7 mouse cellular contexts compared by ENCODE assay signal in the genomic region with DNA sequence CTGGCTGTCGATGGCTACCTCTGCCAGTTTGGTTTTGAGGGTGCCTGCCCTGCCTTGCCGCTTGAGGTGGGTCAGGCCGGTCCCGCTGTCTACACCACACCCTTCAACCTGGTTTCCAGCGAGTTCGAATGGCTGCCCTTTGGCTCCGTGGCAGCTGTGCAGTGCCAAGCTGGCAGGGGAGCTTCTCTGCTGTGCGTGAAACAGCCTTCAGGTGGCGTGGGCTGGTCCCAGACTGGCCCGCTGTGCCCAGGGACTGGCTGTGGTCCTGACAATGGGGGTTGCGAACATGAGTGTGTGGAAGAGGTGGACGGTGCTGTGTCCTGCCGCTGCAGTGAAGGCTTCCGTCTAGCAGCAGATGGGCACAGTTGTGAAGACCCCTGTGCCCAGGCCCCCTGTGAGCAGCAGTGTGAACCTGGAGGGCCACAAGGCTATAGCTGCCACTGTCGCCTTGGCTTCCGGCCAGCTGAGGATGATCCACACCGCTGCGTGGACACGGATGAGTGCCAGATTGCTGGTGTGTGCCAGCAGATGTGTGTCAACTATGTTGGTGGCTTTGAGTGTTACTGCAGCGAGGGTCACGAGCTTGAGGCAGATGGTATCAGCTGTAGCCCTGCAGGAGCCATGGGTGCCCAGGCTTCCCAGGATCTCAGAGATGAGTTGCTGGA. TPM values are rescaled to one million over a fixed set of nuclear protein-coding genes. Genes with fewer than 3 reads are reported as not detected.
DNase-seq lines count a peak whose midpoint lies in the region; ATAC-seq and TF ChIP-seq lines count a peak whose summit lies in the region.

No protein-coding gene starts in this region.

- 35% methylated on average over 21 of the region's 21 CpGs for WGBS in lung, adult 2 months
- 25% methylated on average over 21 of the region's 21 CpGs for WGBS in embryonic facial prominence, embryonic 15.5 days
- WGBS in intestine, embryonic 14.5 days, result 30% methylated on average over 21 of the region's 21 CpGs
- 35% methylated on average over 21 of the region's 21 CpGs for WGBS in neural tube, embryonic 12.5 days

- H3K4me2 ChIP-seq in embryonic facial prominence, embryonic 15.5 days (replicated peaks), result peak overlapping the region; percentile 82
- peak overlapping the region; percentile 77 for H3K4me2 ChIP-seq in intestine, embryonic 14.5 days (ENCODE audit: low read length)
- H3K4me2 ChIP-seq in neural tube, embryonic 12.5 days (replicated peaks), result peak overlapping the region; percentile 86

- DNase-seq in lung, adult 2 months, result no peak
- DNase-seq in lung, postnatal 4 days, result no peak
- no peak for DNase-seq in intestine, embryonic 14.5 days (ENCODE audit: low spot score)
- DNase-seq in layer of hippocampus, adult 11-12 months (ENCODE audit: low spot score), result no peak
- no peak for DNase-seq in spleen, postnatal 36 days (ENCODE audit: low spot score in 2 of 2)

- no peaks in the 10 kb centered on the region for H3K9me3 ChIP-seq in embryonic facial prominence, embryonic 15.5 days (replicated peaks)
- no peaks in the 10 kb centered on the region for H3K9me3 ChIP-seq in intestine, embryonic 14.5 days (ENCODE audit: control insufficient read depth, low read length)
- H3K9me3 ChIP-seq in neural tube, embryonic 12.5 days, result no peaks in the 10 kb centered on the region

- peak overlapping the region; percentile 88 for H3K9ac ChIP-seq in embryonic facial prominence, embryonic 15.5 days
- H3K9ac ChIP-seq in intestine, embryonic 14.5 days (ENCODE audit: low read length), result peak overlapping the region; percentile 58
- peak overlapping the region; percentile 77 for H3K9ac ChIP-seq in neural tube, embryonic 12.5 days

- H3K27ac ChIP-seq in embryonic facial prominence, embryonic 15.5 days (replicated peaks), result peak overlapping the region; percentile 92
- H3K27ac ChIP-seq in intestine, embryonic 14.5 days (ENCODE audit: low read depth), result peak overlapping the region; percentile 92; the same call in 1 of the 2 replicates
- H3K27ac ChIP-seq in neural tube, embryonic 12.5 days, result no peak overlapping the region

- TF ChIP-seq CTCF in lung, adult 2 months (IDR thresholded peaks at IDR 0.05; ENCODE audit: insufficient read depth, low read length), result no peak

- peak overlapping the region; percentile 10 for H3K4me3 ChIP-seq in lung, adult 2 months (replicated peaks; ENCODE audit: extremely low read depth, low read depth, low read length)
- H3K4me3 ChIP-seq in embryonic facial prominence, embryonic 15.5 days (replicated peaks), result peak overlapping the region; percentile 70
- peak overlapping the region; percentile 52 for H3K4me3 ChIP-seq in intestine, embryonic 14.5 days (ENCODE audit: low read depth, low read length)
- peak overlapping the region; percentile 45 for H3K4me3 ChIP-seq in neural tube, embryonic 12.5 days

- peaks cover 14% of the 10 kb centered on the region for H3K4me1 ChIP-seq in lung, adult 2 months (ENCODE audit: control insufficient read depth, insufficient read depth, low read length)
- peaks cover 75% of the 10 kb centered on the region for H3K4me1 ChIP-seq in embryonic facial prominence, embryonic 15.5 days
- peaks cover 44% of the 10 kb centered on the region for H3K4me1 ChIP-seq in intestine, embryonic 14.5 days (replicated peaks; ENCODE audit: control insufficient read depth, insufficient read depth, low read length)
- peaks cover 57% of the 10 kb centered on the region for H3K4me1 ChIP-seq in neural tube, embryonic 12.5 days

- peaks cover 6% of the 10 kb centered on the region for H3K27me3 ChIP-seq in embryonic facial prominence, embryonic 15.5 days
- no peaks in the 10 kb centered on the region; the same call in 1 of the 2 replicates for H3K27me3 ChIP-seq in intestine, embryonic 14.5 days (replicated peaks; ENCODE audit: control insufficient read depth, insufficient read depth, low read length)
- H3K27me3 ChIP-seq in neural tube, embryonic 12.5 days (replicated peaks), result peaks cover 49% of the 10 kb centered on the region

- TF ChIP-seq POLR2A in lung, adult 2 months (IDR thresholded peaks at IDR 0.05; ENCODE audit: borderline replicate concordance, extremely low read depth, low read depth, low read length), result no peak

- no peak for ATAC-seq in embryonic facial prominence, embryonic 15.5 days (ENCODE audit: insufficient number of reproducible peaks, low FRiP score, low TSS enrichment, low read depth)
- no peak for ATAC-seq in intestine, embryonic 14.5 days (replicated peaks; ENCODE audit: low FRiP score, low TSS enrichment, low read depth)
- no peak for ATAC-seq in neural tube, embryonic 12.5 days (ENCODE audit: low FRiP score, low read depth)

- no peaks in the 10 kb centered on the region for H3K36me3 ChIP-seq in embryonic facial prominence, embryonic 15.5 days
- H3K36me3 ChIP-seq in intestine, embryonic 14.5 days (ENCODE audit: control insufficient read depth, insufficient read depth, low read length), result no peaks in the 10 kb centered on the region
- no peaks in the 10 kb centered on the region for H3K36me3 ChIP-seq in neural tube, embryonic 12.5 days

RNA-seq across cellular contexts. Expression of gene Cd248, which starts 0.8 kb away (rescaled TPM):
- polyA plus RNA-seq in lung, adult 2 months (2012; rRNA removed), result 20.9 and 22.6 TPM in 2 replicates
- 131 and 158 TPM in 2 replicates for polyA plus RNA-seq in embryonic facial prominence, embryonic 15.5 days (2015; fragmentation: Nextera tagmentation; extraction: Ambion mirVana)
- 69.8 and 70.2 TPM in 2 replicates for polyA plus RNA-seq in intestine, embryonic 14.5 days (2014; fragmentation: Nextera tagmentation; extraction: Ambion mirVana)
- polyA plus RNA-seq in neural tube, embryonic 12.5 days (2016; fragmentation: Nextera tagmentation; extraction: Ambion mirVana), result 22.9 and 26.3 TPM in 2 replicates

RNA-seq across cellular contexts. Expression of gene Tmem151a, which starts 16.6 kb away (rescaled TPM):
- polyA plus RNA-seq in lung, adult 2 months (2012; rRNA removed), result 10.7 and 11.8 TPM in 2 replicates
- 2.3 and 3.0 TPM in 2 replicates for polyA plus RNA-seq in embryonic facial prominence, embryonic 15.5 days (2015; fragmentation: Nextera tagmentation; extraction: Ambion mirVana)
- polyA plus RNA-seq in intestine, embryonic 14.5 days (2014; fragmentation: Nextera tagmentation; extraction: Ambion mirVana), result 7.1 and 8.2 TPM in 2 replicates
- 2.5 and 2.8 TPM in 2 replicates for polyA plus RNA-seq in neural tube, embryonic 12.5 days (2016; fragmentation: Nextera tagmentation; extraction: Ambion mirVana)

RNA-seq across cellular contexts. Expression of gene Rin1, which starts 18.4 kb away (rescaled TPM):
- 10.2 and 10.4 TPM in 2 replicates for polyA plus RNA-seq in lung, adult 2 months (2012; rRNA removed)
- polyA plus RNA-seq in embryonic facial prominence, embryonic 15.5 days (2015; fragmentation: Nextera tagmentation; extraction: Ambion mirVana), result 2.6 and 4.4 TPM in 2 replicates
- polyA plus RNA-seq in intestine, embryonic 14.5 days (2014; fragmentation: Nextera tagmentation; extraction: Ambion mirVana), result 2.6 and 3.8 TPM in 2 replicates
- polyA plus RNA-seq in neural tube, embryonic 12.5 days (2016; fragmentation: Nextera tagmentation; extraction: Ambion mirVana), result 2.0 and 2.5 TPM in 2 replicates

RNA-seq across cellular contexts. Expression of gene Yif1a, which starts 19.6 kb away (rescaled TPM):
- polyA plus RNA-seq in lung, adult 2 months (2012; rRNA removed), result 154 and 165 TPM in 2 replicates
- 111 and 119 TPM in 2 replicates for polyA plus RNA-seq in embryonic facial prominence, embryonic 15.5 days (2015; fragmentation: Nextera tagmentation; extraction: Ambion mirVana)
- 111 and 114 TPM in 2 replicates for polyA plus RNA-seq in intestine, embryonic 14.5 days (2014; fragmentation: Nextera tagmentation; extraction: Ambion mirVana)
- 66.3 and 69.1 TPM in 2 replicates for polyA plus RNA-seq in neural tube, embryonic 12.5 days (2016; fragmentation: Nextera tagmentation; extraction: Ambion mirVana)

RNA-seq across cellular contexts. Expression of gene Brms1, which starts 27.5 kb away (rescaled TPM):
- 36.3 and 40.4 TPM in 2 replicates for polyA plus RNA-seq in lung, adult 2 months (2012; rRNA removed)
- 42.2 and 48.6 TPM in 2 replicates for polyA plus RNA-seq in embryonic facial prominence, embryonic 15.5 days (2015; fragmentation: Nextera tagmentation; extraction: Ambion mirVana)
- polyA plus RNA-seq in intestine, embryonic 14.5 days (2014; fragmentation: Nextera tagmentation; extraction: Ambion mirVana), result 49.6 and 50.8 TPM in 2 replicates
- polyA plus RNA-seq in neural tube, embryonic 12.5 days (2016; fragmentation: Nextera tagmentation; extraction: Ambion mirVana), result 58.7 TPM in 2 replicates

Comparison
In these comparisons a context has a peak if more than half of its experiments do, and no peak if none do; other contexts are left out.
1. H3K4me3 ChIP-seq: peak in every context shown above with its lines; median percentile 70 in embryonic facial prominence, embryonic 15.5 days; 52 in intestine, embryonic 14.5 days; 45 in neural tube, embryonic 12.5 days; 10 in lung, adult 2 months.